Mouse (Mus musculus): ENCODE measurements at regions not wholly inside any gene's neighbourhood (a gene's known extent, or its start where the extent isn't known, plus 50 kb on each side); places are given as distances from the start of the nearest gene placed in this dataset.

- peak; percentile 72 for DNase-seq (ENCODE audit: low spot score in 2 of 2)
Measured at GRCm38 (mm10) chr16:95647854-95648253, 54.0 kb upstream of the Ets2 start.

GRCm38 (mm10) chr16:95642784-95643590 is 56.6 kb upstream of the Erg start:
- DNase-seq (ENCODE audit: low spot score in 2 of 2): no peak

- no peak for DNase-seq (ENCODE audit: low spot score in 2 of 2)
Measured at GRCm38 (mm10) chr16:95640670-95641069, 54.3 kb upstream of the Erg start.

- no peak for DNase-seq (ENCODE audit: low spot score in 2 of 2)
Measured at GRCm38 (mm10) chr16:95639677-95640076, 53.3 kb upstream of the Erg start.

GRCm38 (mm10) chr16:95637850-95638249 is 51.5 kb upstream of the Erg start:
- DNase-seq (ENCODE audit: low spot score in 2 of 2): no peak

GRCm38 (mm10) chr16:95636615-95637014 is 50.2 kb upstream of the Erg start:
- DNase-seq (ENCODE audit: low spot score in 2 of 2): no peak
